Mouse (Mus musculus): ENCODE data around the gene Ankrd42. TPM values are rescaled to one million over a fixed set of nuclear protein-coding genes. Genes with fewer than 3 reads are reported as not detected.
A peak's percentile ranks its signal among the peaks of the same experiment; 100 is the strongest.

Gene Ankrd42
- polyA plus RNA-seq, 1 experiment from 2014 or later, result 2.9 TPM

- Histone ChIP-seq H3K9ac (ENCODE audit: low read depth, low read length) (no peak overlapping the region), H3K4me1 (ENCODE audit: control insufficient read depth, insufficient read depth, low read length) (no peaks in the 10 kb centered on the region), H3K27ac (ENCODE audit: low read length) (no peak overlapping the region), H3K9me3 (ENCODE audit: control insufficient read depth, low read length) (no peaks in the 10 kb centered on the region), H3K4me2 (ENCODE audit: low read depth, low read length) (no peak overlapping the region), H3K36me3 (ENCODE audit: control insufficient read depth, insufficient read depth, low read length) (no peaks in the 10 kb centered on the region), H3K4me3 (ENCODE audit: low read length) (no peak overlapping the region), H3K27me3 (replicated peaks; ENCODE audit: control insufficient read depth, insufficient read depth, low read length) (no peaks in the 10 kb centered on the region)
- 88% methylated on average over 7 of the region's 7 CpGs for WGBS
- ATAC-seq, result no peak
These were observed 47.0 kb downstream of the Ankrd42 start for GRCm38 (mm10) chr7:92589986-92590385.

GRCm38 (mm10) chr7:92583567-92583966 is 53.4 kb downstream of the Ankrd42 start:
- Histone ChIP-seq H3K4me2 (ENCODE audit: low read depth, low read length) (no peak overlapping the region), H3K27ac (ENCODE audit: low read length) (no peak overlapping the region), H3K36me3 (ENCODE audit: control insufficient read depth, insufficient read depth, low read length) (no peaks in the 10 kb centered on the region), H3K27me3 (replicated peaks; ENCODE audit: control insufficient read depth, insufficient read depth, low read length) (no peaks in the 10 kb centered on the region), H3K4me3 (ENCODE audit: low read length) (no peak overlapping the region), H3K9ac (ENCODE audit: low read depth, low read length) (no peak overlapping the region), H3K4me1 (ENCODE audit: control insufficient read depth, insufficient read depth, low read length) (no peaks in the 10 kb centered on the region), H3K9me3 (ENCODE audit: control insufficient read depth, low read length) (no peaks in the 10 kb centered on the region)
- no peak for ATAC-seq
- WGBS, result 87% methylated on average over 7 of the region's 7 CpGs

GRCm38 (mm10) chr7:92580491-92581207 is 56.3 kb downstream of the Ankrd42 start:
- no peaks in the 10 kb centered on the region for H3K4me1 ChIP-seq (ENCODE audit: control insufficient read depth, insufficient read depth, low read length)
- no peaks in the 10 kb centered on the region for H3K27me3 ChIP-seq (replicated peaks; ENCODE audit: control insufficient read depth, insufficient read depth, low read length)
- H3K4me3 ChIP-seq (ENCODE audit: low read length), result no peak overlapping the region
- no peak for ATAC-seq
- no peak overlapping the region for H3K4me2 ChIP-seq (ENCODE audit: low read depth, low read length)
- H3K27ac ChIP-seq (ENCODE audit: low read length), result no peak overlapping the region
- no peaks in the 10 kb centered on the region for H3K9me3 ChIP-seq (ENCODE audit: control insufficient read depth, low read length)
- WGBS, result 90% methylated on average over 5 of the region's 5 CpGs
- H3K9ac ChIP-seq (ENCODE audit: low read depth, low read length), result no peak overlapping the region
- H3K36me3 ChIP-seq (ENCODE audit: control insufficient read depth, insufficient read depth, low read length), result no peaks in the 10 kb centered on the region

- no peaks in the 10 kb centered on the region for H3K27me3 ChIP-seq (replicated peaks; ENCODE audit: control insufficient read depth, insufficient read depth, low read length)
- H3K9ac ChIP-seq (ENCODE audit: low read depth, low read length), result no peak overlapping the region
- peak overlapping the region; percentile 27; the same call in 1 of the 2 replicates for H3K27ac ChIP-seq (ENCODE audit: low read length)
- H3K36me3 ChIP-seq (ENCODE audit: control insufficient read depth, insufficient read depth, low read length), result no peaks in the 10 kb centered on the region
- peaks cover 5% of the 10 kb centered on the region; the same call in 1 of the 2 replicates for H3K4me1 ChIP-seq (ENCODE audit: control insufficient read depth, insufficient read depth, low read length)
- no peak overlapping the region for H3K4me2 ChIP-seq (ENCODE audit: low read depth, low read length)
- no peaks in the 10 kb centered on the region for H3K9me3 ChIP-seq (ENCODE audit: control insufficient read depth, low read length)
- no peak overlapping the region for H3K4me3 ChIP-seq (ENCODE audit: low read length)
- 71% methylated on average over 1 of the region's 1 CpGs for WGBS
- peak; percentile 65 for ATAC-seq
These were observed 70.2 kb downstream of the Ankrd42 start for GRCm38 (mm10) chr7:92566775-92567174.

GRCm38 (mm10) chr7:92560986-92561876 is 75.7 kb downstream of the Ankrd42 start, which contains the start of gene Ccdc90b:
Gene Ccdc90b (plus strand): TSS chr7:92561149.
- H3K27me3 ChIP-seq (replicated peaks; ENCODE audit: control insufficient read depth, insufficient read depth, low read length), result no peaks in the 10 kb centered on the region
- peak within 1 kb of the TSS; percentile 91 for H3K9ac ChIP-seq (ENCODE audit: low read depth, low read length)
- H3K36me3 ChIP-seq (ENCODE audit: control insufficient read depth, insufficient read depth, low read length), result no peaks in the 10 kb centered on the region
- peak; percentile 99 for ATAC-seq
- H3K4me3 ChIP-seq (ENCODE audit: low read length), result peak within 1 kb of the TSS; percentile 96
- peak within 1 kb of the TSS; percentile 97 for H3K27ac ChIP-seq (ENCODE audit: low read length)
- under 1% methylated on average over 60 of the region's 60 CpGs for WGBS
- H3K4me1 ChIP-seq (ENCODE audit: control insufficient read depth, insufficient read depth, low read length), result peaks cover 5% of the 10 kb centered on the region; the same call in 1 of the 2 replicates
- H3K4me2 ChIP-seq (ENCODE audit: low read depth, low read length), result peak within 1 kb of the TSS; percentile 67
- H3K9me3 ChIP-seq (ENCODE audit: control insufficient read depth, low read length), result no peaks in the 10 kb centered on the region

- no peak for ATAC-seq
- H3K9ac ChIP-seq (ENCODE audit: low read depth, low read length), result no peak overlapping the region
- peaks cover 5% of the 10 kb centered on the region; the same call in 1 of the 2 replicates for H3K4me1 ChIP-seq (ENCODE audit: control insufficient read depth, insufficient read depth, low read length)
- H3K36me3 ChIP-seq (ENCODE audit: control insufficient read depth, insufficient read depth, low read length), result no peaks in the 10 kb centered on the region
- H3K4me3 ChIP-seq (ENCODE audit: low read length), result no peak overlapping the region
- H3K9me3 ChIP-seq (ENCODE audit: control insufficient read depth, low read length), result no peaks in the 10 kb centered on the region
- no peaks in the 10 kb centered on the region for H3K27me3 ChIP-seq (replicated peaks; ENCODE audit: control insufficient read depth, insufficient read depth, low read length)
- no peak overlapping the region for H3K27ac ChIP-seq (ENCODE audit: low read length)
- no peak overlapping the region for H3K4me2 ChIP-seq (ENCODE audit: low read depth, low read length)
- 90% methylated on average over 2 of the region's 2 CpGs for WGBS
These were observed 78.2 kb downstream of the Ankrd42 start for GRCm38 (mm10) chr7:92558744-92559143.

GRCm38 (mm10) chr7:92550990-92551392 is 86.0 kb downstream of the Ankrd42 start:
- Histone ChIP-seq H3K4me1 (ENCODE audit: control insufficient read depth, insufficient read depth, low read length) (no peaks in the 10 kb centered on the region), H3K4me2 (ENCODE audit: low read depth, low read length) (no peak overlapping the region), H3K27me3 (replicated peaks; ENCODE audit: control insufficient read depth, insufficient read depth, low read length) (no peaks in the 10 kb centered on the region), H3K4me3 (ENCODE audit: low read length) (no peak overlapping the region), H3K9me3 (ENCODE audit: control insufficient read depth, low read length) (no peaks in the 10 kb centered on the region), H3K36me3 (ENCODE audit: control insufficient read depth, insufficient read depth, low read length) (no peaks in the 10 kb centered on the region), H3K9ac (ENCODE audit: low read depth, low read length) (no peak overlapping the region), H3K27ac (ENCODE audit: low read length) (no peak overlapping the region)
- 48% methylated on average over 4 of the region's 4 CpGs for WGBS
- ATAC-seq, result no peak

GRCm38 (mm10) chr7:92550248-92550989 is 86.5 kb downstream of the Ankrd42 start:
- Histone ChIP-seq H3K4me3 (ENCODE audit: low read length) (no peak overlapping the region), H3K27me3 (replicated peaks; ENCODE audit: control insufficient read depth, insufficient read depth, low read length) (no peaks in the 10 kb centered on the region), H3K4me2 (ENCODE audit: low read depth, low read length) (no peak overlapping the region), H3K9ac (ENCODE audit: low read depth, low read length) (no peak overlapping the region), H3K27ac (ENCODE audit: low read length) (no peak overlapping the region), H3K9me3 (ENCODE audit: control insufficient read depth, low read length) (no peaks in the 10 kb centered on the region), H3K36me3 (ENCODE audit: control insufficient read depth, insufficient read depth, low read length) (no peaks in the 10 kb centered on the region), H3K4me1 (ENCODE audit: control insufficient read depth, insufficient read depth, low read length) (no peaks in the 10 kb centered on the region)
- ATAC-seq, result no peak
- 78% methylated on average over 6 of the region's 6 CpGs for WGBS

GRCm38 (mm10) chr7:92546763-92547162 is 90.2 kb downstream of the Ankrd42 start:
- no peaks in the 10 kb centered on the region for H3K27me3 ChIP-seq (replicated peaks; ENCODE audit: control insufficient read depth, insufficient read depth, low read length)
- no peak overlapping the region for H3K4me3 ChIP-seq (ENCODE audit: low read length)
- no peak overlapping the region for H3K4me2 ChIP-seq (ENCODE audit: low read depth, low read length)
- ATAC-seq, result no peak
- no peak overlapping the region for H3K27ac ChIP-seq (ENCODE audit: low read length)
- WGBS, result 75% methylated on average over 2 of the region's 2 CpGs
- H3K36me3 ChIP-seq (ENCODE audit: control insufficient read depth, insufficient read depth, low read length), result no peaks in the 10 kb centered on the region
- H3K9me3 ChIP-seq (ENCODE audit: control insufficient read depth, low read length), result no peaks in the 10 kb centered on the region
- H3K9ac ChIP-seq (ENCODE audit: low read depth, low read length), result no peak overlapping the region
- H3K4me1 ChIP-seq (ENCODE audit: control insufficient read depth, insufficient read depth, low read length), result no peaks in the 10 kb centered on the region

Measured in intestine, embryonic 16.5 days (tissue).